Mouse (Mus musculus): Measurements from ENCODE around the gene Gpc5.

GRCm38 (mm10) chr14:115057524-115057923, 34.5 kb upstream of the Gpc5 start:
- TF ChIP-seq CTCF (IDR thresholded peaks at IDR 0.05; ENCODE audit: insufficient read depth, low read length) (no peak), POLR2A (IDR thresholded peaks at IDR 0.05; ENCODE audit: borderline replicate concordance, extremely low read depth, low read depth, low read length) (no peak)
